Mouse (Mus musculus) intestine, postnatal 0 days (tissue): ENCODE measurements around the gene Itsn1. TPM values are rescaled to one million over a fixed set of nuclear protein-coding genes. Genes with fewer than 3 reads are reported as not detected.

Experiments used
- ATAC-seq: fragments of 200-750 bp; cut with Nextera tagmentation; 2 replicates; pipeline ENCODE4 v1.8.0; 2017; ENCODE audit warnings: mild to moderate bottlenecking, moderate TSS enrichment, moderate library complexity
- H3K27ac ChIP-seq: fragments of 300-500 bp; sonication (generic); 2 replicates; pipeline ENCODE4 v1.5.1; 2014; ENCODE audit warnings: mild to moderate bottlenecking, low read depth, low read length, moderate library complexity
- H3K27me3 ChIP-seq: fragments of 300-500 bp; sonication (generic); replicated peaks from 2 replicates; pipeline ENCODE4 v1.6.1; 2014; ENCODE audit warnings: low read length, mixed read lengths; ENCODE audit not compliant: control insufficient read depth, insufficient read depth
- H3K36me3 ChIP-seq: fragments of 300-500 bp; sonication (generic); 2 replicates; pipeline ENCODE4 v1.6.1; 2014; ENCODE audit warnings: mild to moderate bottlenecking, moderate library complexity; ENCODE audit not compliant: control insufficient read depth, insufficient read depth
- H3K4me1 ChIP-seq: fragments of 300-500 bp; sonication (generic); replicated peaks from 2 replicates; pipeline ENCODE4 v1.6.1; 2014; ENCODE audit warnings: antibody characterized with exemption, low read length, mixed read lengths; ENCODE audit not compliant: control insufficient read depth, insufficient read depth
- H3K4me2 ChIP-seq: fragments of 300-500 bp; sonication (generic); replicated peaks from 2 replicates; pipeline ENCODE4 v1.6.1; 2014; ENCODE audit warnings: low read depth, mild to moderate bottlenecking, moderate library complexity
- H3K4me3 ChIP-seq: fragments of 300-500 bp; sonication (generic); 2 replicates; pipeline ENCODE4 v1.5.1; 2014; ENCODE audit warnings: low read depth, low read length
- H3K9ac ChIP-seq: fragments of 300-500 bp; sonication (generic); 2 replicates; pipeline ENCODE4 v1.6.1; 2014; ENCODE audit warnings: mild to moderate bottlenecking, low read depth, low read length
- H3K9me3 ChIP-seq: fragments of 300-500 bp; sonication (generic); 2 replicates; pipeline ENCODE4 v1.6.1; 2016; ENCODE audit warnings: mixed run types; ENCODE audit not compliant: control insufficient read depth
- CTCF ChIP-seq: sonication (generic); IDR thresholded peaks from 2 replicates; pipeline ENCODE4 v1.5.1; 2016; ENCODE audit warnings: low read depth, mild to moderate bottlenecking, control low read depth, antibody characterized with exemption, moderate library complexity
- WGBS: fragments of 180-500 bp; shearing (Covaris S2); extraction: QIAGEN DNeasy Blood & Tissue Kit; methylation state at CpG from one replicate; pipeline ENCODE4 v1.1.7; 2014; 5-methylcytosine and 5-hydroxymethylcytosine counted together
- polyA plus RNA-seq: library from polyadenylated mRNA; unstranded; fragments of >200 nt; fragmentation: Nextera tagmentation; extraction: Ambion mirVana; gene quantifications from 2 replicates; pipeline ENCODE4 v1.2.1, GENCODE M21; 2015

Itsn1 gene
- polyA plus RNA-seq, 1 experiment from 2014 or later, result 6.2 TPM

DNA sequence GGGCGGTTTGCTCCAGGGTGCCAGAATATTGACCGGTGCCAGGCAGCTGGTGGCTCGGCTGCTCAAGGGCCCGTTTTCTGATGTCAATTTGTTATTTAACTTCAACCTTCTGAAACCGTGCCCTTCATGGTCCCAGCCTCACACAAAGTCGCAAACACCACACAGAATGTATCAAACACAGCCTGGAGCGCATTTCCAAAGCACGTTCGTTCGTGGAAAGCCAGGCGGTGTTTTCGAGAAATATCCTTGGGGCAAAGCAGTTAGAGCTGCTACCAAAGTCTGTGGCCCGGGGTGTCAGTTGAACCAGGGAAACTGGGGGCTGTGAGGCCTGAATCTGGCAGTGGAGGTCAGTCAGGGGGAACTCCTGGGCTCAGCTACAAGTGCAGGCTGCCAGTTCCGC, 213.1 kb downstream of the Itsn1 start:
- TF ChIP-seq CTCF, result no peak
- Histone ChIP-seq H3K9me3 (no peaks in the 10 kb centered on the region), H3K27ac (no peak overlapping the region), H3K4me2 (no peak overlapping the region), H3K36me3 (no peaks in the 10 kb centered on the region), H3K9ac (no peak overlapping the region), H3K4me1 (no peaks in the 10 kb centered on the region; the same call in 1 of the 2 replicates), H3K27me3 (no peaks in the 10 kb centered on the region), H3K4me3 (no peak overlapping the region)
- ATAC-seq, result no peak
- WGBS, result 91% methylated on average over 14 of the region's 14 CpGs

DNA sequence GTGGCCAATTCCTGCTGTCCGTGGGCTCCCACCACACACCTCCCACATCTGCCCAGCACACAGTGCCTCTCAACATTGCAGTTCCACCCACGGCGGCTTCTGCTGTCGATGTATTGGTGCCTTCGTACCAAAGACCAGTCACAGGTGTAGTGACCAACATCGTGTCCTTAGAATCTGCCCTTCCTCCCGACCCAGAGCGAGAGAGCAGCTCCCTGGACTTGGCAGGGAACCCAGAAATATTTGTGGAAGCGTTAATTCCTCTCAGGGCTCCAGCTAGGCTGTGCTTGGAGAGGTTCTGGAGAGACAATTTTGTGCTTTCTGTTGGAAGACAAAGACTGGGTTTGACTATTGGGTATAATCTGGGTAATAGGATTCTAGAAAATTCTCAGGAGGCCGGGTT, 217.2 kb downstream of the Itsn1 start:
- no peak overlapping the region for H3K9ac ChIP-seq
- no peak for ATAC-seq
- no peaks in the 10 kb centered on the region for H3K4me1 ChIP-seq
- TF ChIP-seq CTCF, result no peak
- H3K27me3 ChIP-seq, result no peaks in the 10 kb centered on the region
- H3K9me3 ChIP-seq, result no peaks in the 10 kb centered on the region
- no peaks in the 10 kb centered on the region for H3K36me3 ChIP-seq
- no peak overlapping the region for H3K4me3 ChIP-seq
- H3K27ac ChIP-seq, result no peak overlapping the region
- WGBS, result 72% methylated on average over 10 of the region's 10 CpGs
- H3K4me2 ChIP-seq, result no peak overlapping the region

DNA sequence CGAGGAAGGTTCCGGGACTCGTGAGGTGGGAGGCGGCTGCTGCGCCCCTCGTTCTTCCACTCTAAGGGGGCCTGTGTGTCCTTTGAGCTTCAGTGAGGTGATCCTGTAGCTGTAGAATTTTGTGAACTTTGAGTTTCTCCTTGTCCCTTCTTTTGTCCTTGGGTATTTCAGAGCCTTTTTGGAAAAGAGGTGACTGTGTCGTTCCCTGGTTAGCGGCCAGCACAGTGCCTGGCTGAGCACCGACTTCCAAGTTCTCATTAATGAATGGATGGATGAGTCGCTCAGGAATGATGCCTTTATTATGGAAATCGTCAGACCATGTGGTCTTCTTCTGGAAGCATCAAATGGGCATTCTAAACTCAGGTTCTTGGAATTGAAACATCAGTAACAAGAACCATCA, 218.0 kb downstream of the Itsn1 start:
- no peak for TF ChIP-seq CTCF
- ATAC-seq, result no peak
- Histone ChIP-seq H3K9ac (no peak overlapping the region), H3K4me2 (no peak overlapping the region), H3K4me1 (no peaks in the 10 kb centered on the region), H3K27me3 (no peaks in the 10 kb centered on the region), H3K4me3 (no peak overlapping the region), H3K36me3 (no peaks in the 10 kb centered on the region), H3K27ac (no peak overlapping the region), H3K9me3 (no peaks in the 10 kb centered on the region)
- WGBS, result 81% methylated on average over 11 of the region's 11 CpGs

DNA sequence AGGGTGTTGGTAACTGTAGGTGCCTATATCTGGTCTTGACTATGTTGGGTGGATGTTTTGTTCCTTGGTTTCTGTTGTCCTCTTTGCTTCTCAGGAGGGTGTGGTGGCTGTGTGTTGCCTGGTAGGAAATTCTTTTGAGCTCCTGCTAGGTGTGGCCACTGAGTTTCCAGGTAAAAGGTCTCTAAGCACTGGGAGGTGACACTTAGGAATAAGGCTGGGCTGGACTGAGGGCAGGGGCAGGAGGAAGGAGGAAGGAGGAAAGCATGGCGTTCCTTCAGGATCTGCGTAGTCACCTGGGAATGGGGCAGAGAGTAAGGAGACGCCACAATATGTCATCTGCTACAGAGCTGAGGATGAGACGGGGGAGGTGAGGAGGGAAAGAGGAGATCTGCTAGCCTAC, 224.9 kb downstream of the Itsn1 start:
- H3K27me3 ChIP-seq, result no peaks in the 10 kb centered on the region
- no peak overlapping the region for H3K9ac ChIP-seq
- 62% methylated on average over 4 of the region's 4 CpGs for WGBS
- H3K27ac ChIP-seq, result no peak overlapping the region; the same call in 1 of the 2 replicates
- no peak overlapping the region for H3K4me3 ChIP-seq
- H3K9me3 ChIP-seq, result no peaks in the 10 kb centered on the region
- no peak for TF ChIP-seq CTCF
- ATAC-seq, result peak; percentile 72
- peak overlapping the region; percentile 17; the same call in 1 of the 2 replicates for H3K4me2 ChIP-seq
- H3K4me1 ChIP-seq, result no peaks in the 10 kb centered on the region
- H3K36me3 ChIP-seq, result no peaks in the 10 kb centered on the region

DNA sequence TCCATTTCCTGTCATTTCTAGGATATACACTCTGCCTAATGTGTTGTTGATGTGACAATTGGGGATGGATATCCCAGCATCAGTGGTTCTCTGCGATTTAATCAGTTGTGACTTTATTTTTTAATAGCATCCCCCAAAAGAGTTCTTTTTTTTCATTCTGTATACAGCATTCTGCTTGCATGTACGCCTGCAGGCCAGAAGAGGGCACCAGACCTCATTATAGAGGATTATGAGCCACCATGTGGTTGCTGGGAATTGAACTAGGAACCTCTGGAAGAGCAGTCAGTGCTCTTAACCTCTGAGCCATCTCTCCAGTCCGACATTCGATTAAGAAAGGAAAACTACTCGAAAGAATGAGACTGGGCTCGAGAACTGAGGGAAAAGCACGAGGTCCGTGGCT, 225.7 kb downstream of the Itsn1 start:
- 84% methylated on average over 8 of the region's 8 CpGs for WGBS

DNA sequence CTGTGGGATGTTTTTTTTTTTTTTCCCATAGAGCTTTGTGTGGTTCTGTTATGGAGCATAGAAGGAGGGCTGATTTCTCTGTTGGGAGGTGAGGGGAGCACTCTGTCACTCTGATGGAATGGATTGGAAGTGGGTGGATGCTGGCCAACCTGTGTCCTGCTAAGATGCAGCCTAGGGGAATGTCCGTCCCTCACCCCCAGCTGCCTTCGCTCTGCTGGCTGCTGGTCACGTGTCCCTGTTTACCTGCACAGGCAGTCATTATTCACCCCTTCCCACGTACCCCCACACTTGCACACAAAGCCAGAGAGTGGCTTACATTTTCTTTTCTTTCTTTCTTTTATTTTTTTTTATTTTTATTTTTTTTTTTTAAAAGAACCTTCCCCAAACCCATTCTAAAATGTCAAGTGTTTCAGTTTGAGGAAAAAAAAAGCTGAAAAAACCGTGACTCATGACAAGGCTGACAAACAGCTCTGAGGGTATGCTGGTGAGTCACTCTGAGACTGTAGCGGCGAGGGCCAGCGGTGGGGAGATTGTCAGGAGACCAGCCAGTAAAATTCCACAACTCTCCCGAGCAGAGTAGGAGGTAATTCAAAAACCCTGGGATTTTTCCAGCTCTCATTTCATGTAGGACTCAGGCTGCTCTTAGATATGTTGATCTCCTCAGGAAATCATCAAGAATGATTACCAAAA, 233.3 kb downstream of the Itsn1 start:
- Histone ChIP-seq H3K36me3 (no peaks in the 10 kb centered on the region), H3K4me3 (no peak overlapping the region), H3K27ac (no peak overlapping the region), H3K9me3 (no peaks in the 10 kb centered on the region), H3K27me3 (no peaks in the 10 kb centered on the region), H3K4me1 (no peaks in the 10 kb centered on the region), H3K4me2 (no peak overlapping the region), H3K9ac (no peak overlapping the region)
- ATAC-seq, result no peak
- 9% methylated on average over 9 of the region's 9 CpGs for whole genome bisulfite sequencing
- TF ChIP-seq CTCF, result no peak

More for the DNA sequence above, 225.7 kb downstream of the Itsn1 start:
- peak; percentile 49 for TF ChIP-seq CTCF
- Histone ChIP-seq H3K4me1 (no peaks in the 10 kb centered on the region), H3K27me3 (no peaks in the 10 kb centered on the region), H3K36me3 (no peaks in the 10 kb centered on the region), H3K4me3 (no peak overlapping the region), H3K27ac (no peak overlapping the region), H3K9ac (no peak overlapping the region), H3K9me3 (no peaks in the 10 kb centered on the region), H3K4me2 (no peak overlapping the region)
- ATAC-seq, result no peak
